Mouse (Mus musculus): ENCODE measurements at regions not wholly inside any gene's neighbourhood (a gene's known extent, or its start where the extent isn't known, plus 50 kb on each side); places are given as distances from the start of the nearest gene placed in this dataset.

- TF ChIP-seq CTCF (IDR thresholded peaks at IDR 0.05) (no peak), POLR2A (IDR thresholded peaks at IDR 0.05; ENCODE audit: insufficient read depth, low read depth, low read length) (no peak), EP300 (IDR thresholded peaks at IDR 0.05; ENCODE audit: insufficient read depth, low read depth, low read length) (no peak)
Observed at GRCm38 (mm10) chr4:91157047-91157446, 243.5 kb downstream of the Elavl2 start.

Data from heart, adult 2 months (tissue).